Mouse (Mus musculus): ENCODE measurements around the gene Elk3. TPM values are rescaled to one million over a fixed set of nuclear protein-coding genes. Genes with fewer than 3 reads are reported as not detected.
A peak's percentile ranks its signal among the peaks of the same experiment; 100 is the strongest.

Gene Elk3
- polyA plus RNA-seq, 1 experiment from 2014 or later = 51.7 TPM

DNA sequence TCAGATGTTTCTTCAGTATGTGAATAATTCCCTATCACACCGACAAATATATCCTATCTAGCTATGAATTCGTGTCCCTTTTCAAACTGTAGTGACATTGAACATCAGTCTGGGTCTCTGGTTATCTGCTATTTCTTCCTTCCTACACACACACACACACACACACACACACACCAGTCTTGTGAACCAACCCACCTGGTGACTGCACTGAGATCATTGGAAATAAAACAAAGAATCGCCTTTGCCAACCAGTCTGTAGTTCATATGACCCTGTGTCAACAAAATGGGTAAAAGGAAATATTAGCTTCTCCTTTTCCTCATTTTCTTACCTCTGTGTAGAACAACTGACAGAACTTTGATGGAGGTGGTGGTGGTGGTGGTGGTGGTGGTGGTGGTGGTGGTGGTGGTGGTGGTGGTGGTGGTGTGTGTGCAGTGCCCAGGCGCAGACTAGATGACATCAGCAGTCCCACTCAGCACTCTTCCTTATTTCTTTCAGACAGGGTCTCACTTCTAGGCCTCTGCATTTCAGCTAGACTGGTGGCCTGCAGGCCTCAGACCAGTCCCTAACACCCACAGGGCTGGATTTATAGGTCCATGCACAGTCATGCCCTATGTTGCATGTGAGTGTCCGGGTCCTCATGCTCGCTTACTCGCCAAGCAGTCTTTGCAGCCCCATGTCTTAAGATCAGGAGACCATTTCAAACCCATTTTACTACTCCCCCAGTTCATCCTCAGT is 64.6 kb downstream of the Elk3 start:
- ATAC-seq (ENCODE audit: insufficient number of reproducible peaks, low FRiP score, low TSS enrichment, low read depth) (no peak), DNase-seq (ENCODE audit: low spot score) (peak; percentile 19)
- Histone ChIP-seq H3K27me3 (ENCODE audit: control insufficient read depth, insufficient read depth, low read length) (no peaks in the 10 kb centered on the region), H3K9ac (ENCODE audit: low read length) (no peak overlapping the region), H3K4me2 (ENCODE audit: low read depth, severe bottlenecking) (no peak overlapping the region), H3K4me1 (ENCODE audit: control insufficient read depth, insufficient read depth, low read length) (no peaks in the 10 kb centered on the region), H3K9me3 (ENCODE audit: control insufficient read depth, low read length) (no peaks in the 10 kb centered on the region), H3K27ac (replicated peaks; ENCODE audit: low read depth, low read length) (no peak overlapping the region), H3K36me3 (ENCODE audit: control insufficient read depth, insufficient read depth, low read length) (no peaks in the 10 kb centered on the region; the same call in 1 of the 2 replicates), H3K4me3 (ENCODE audit: low read depth, low read length) (no peak overlapping the region)
- WGBS = 96% methylated on average over 7 of the region's 7 CpGs

DNA sequence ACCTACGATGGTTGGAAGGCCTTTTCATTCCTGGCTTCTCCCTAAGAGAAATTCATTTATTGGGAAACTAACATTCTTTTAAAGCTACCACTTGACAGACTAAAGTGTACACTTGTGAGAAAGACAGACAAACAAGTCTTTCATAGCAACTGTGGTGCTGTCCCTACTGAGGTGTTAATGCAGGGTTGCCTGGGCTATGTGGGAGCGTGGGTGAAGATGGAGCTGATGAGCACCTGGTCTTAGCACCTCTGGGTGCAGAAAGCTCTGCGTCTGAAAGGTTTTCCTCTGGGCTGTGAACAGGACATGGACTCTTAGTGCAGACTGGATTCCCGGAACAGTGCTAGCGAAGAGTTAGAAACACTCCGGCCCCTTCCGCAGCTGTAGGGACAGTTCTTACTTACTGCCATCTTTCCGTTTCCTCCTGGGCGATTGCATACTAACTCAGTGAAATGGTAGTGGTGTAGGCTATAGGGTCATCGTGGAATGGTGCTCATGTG is 66.7 kb downstream of the Elk3 start:
- ATAC-seq (ENCODE audit: insufficient number of reproducible peaks, low FRiP score, low TSS enrichment, low read depth) (no peak), DNase-seq (ENCODE audit: low spot score) (peak; percentile 19)
- Histone ChIP-seq H3K36me3 (ENCODE audit: control insufficient read depth, insufficient read depth, low read length) (no peaks in the 10 kb centered on the region; the same call in 1 of the 2 replicates), H3K4me1 (ENCODE audit: control insufficient read depth, insufficient read depth, low read length) (no peaks in the 10 kb centered on the region), H3K4me3 (ENCODE audit: low read depth, low read length) (no peak overlapping the region), H3K9me3 (ENCODE audit: control insufficient read depth, low read length) (no peaks in the 10 kb centered on the region), H3K27me3 (ENCODE audit: control insufficient read depth, insufficient read depth, low read length) (no peaks in the 10 kb centered on the region), H3K4me2 (ENCODE audit: low read depth, severe bottlenecking) (no peak overlapping the region), H3K27ac (replicated peaks; ENCODE audit: low read depth, low read length) (no peak overlapping the region; the same call in 1 of the 2 replicates), H3K9ac (ENCODE audit: low read length) (no peak overlapping the region)
- WGBS = 88% methylated on average over 10 of the region's 10 CpGs

- WGBS = 14% methylated on average over 5 of the region's 5 CpGs
- ATAC-seq (ENCODE audit: insufficient number of reproducible peaks, low FRiP score, low TSS enrichment, low read depth) = no peak
Observed at GRCm38 (mm10) chr10:93242861-93243260, 68.1 kb downstream of the Elk3 start.

GRCm38 (mm10) chr10:93242208-93242607 is 68.7 kb downstream of the Elk3 start:
- Histone ChIP-seq H3K4me3 (ENCODE audit: low read depth, low read length) (no peak overlapping the region), H3K36me3 (ENCODE audit: control insufficient read depth, insufficient read depth, low read length) (peaks cover 4% of the 10 kb centered on the region), H3K27me3 (ENCODE audit: control insufficient read depth, insufficient read depth, low read length) (no peaks in the 10 kb centered on the region), H3K27ac (replicated peaks; ENCODE audit: low read depth, low read length) (no peak overlapping the region), H3K9me3 (ENCODE audit: control insufficient read depth, low read length) (no peaks in the 10 kb centered on the region), H3K4me2 (ENCODE audit: low read depth, severe bottlenecking) (no peak overlapping the region), H3K9ac (ENCODE audit: low read length) (no peak overlapping the region), H3K4me1 (ENCODE audit: control insufficient read depth, insufficient read depth, low read length) (no peaks in the 10 kb centered on the region)
- DNase-seq (ENCODE audit: low spot score) (no peak), ATAC-seq (ENCODE audit: insufficient number of reproducible peaks, low FRiP score, low TSS enrichment, low read depth) (no peak)
- 27% methylated on average over 3 of the region's 3 CpGs for WGBS

More at GRCm38 (mm10) chr10:93242861-93243260, 68.1 kb downstream of the Elk3 start:
- no peaks in the 10 kb centered on the region for H3K4me1 ChIP-seq (ENCODE audit: control insufficient read depth, insufficient read depth, low read length)
- H3K36me3 ChIP-seq (ENCODE audit: control insufficient read depth, insufficient read depth, low read length) = peaks cover 4% of the 10 kb centered on the region
- H3K27ac ChIP-seq (replicated peaks; ENCODE audit: low read depth, low read length) = no peak overlapping the region
- H3K9me3 ChIP-seq (ENCODE audit: control insufficient read depth, low read length) = no peaks in the 10 kb centered on the region
- no peak overlapping the region for H3K9ac ChIP-seq (ENCODE audit: low read length)
- no peak for DNase-seq (ENCODE audit: low spot score)
- H3K4me3 ChIP-seq (ENCODE audit: low read depth, low read length) = no peak overlapping the region
- H3K27me3 ChIP-seq (ENCODE audit: control insufficient read depth, insufficient read depth, low read length) = no peaks in the 10 kb centered on the region
- no peak overlapping the region for H3K4me2 ChIP-seq (ENCODE audit: low read depth, severe bottlenecking)

DNA sequence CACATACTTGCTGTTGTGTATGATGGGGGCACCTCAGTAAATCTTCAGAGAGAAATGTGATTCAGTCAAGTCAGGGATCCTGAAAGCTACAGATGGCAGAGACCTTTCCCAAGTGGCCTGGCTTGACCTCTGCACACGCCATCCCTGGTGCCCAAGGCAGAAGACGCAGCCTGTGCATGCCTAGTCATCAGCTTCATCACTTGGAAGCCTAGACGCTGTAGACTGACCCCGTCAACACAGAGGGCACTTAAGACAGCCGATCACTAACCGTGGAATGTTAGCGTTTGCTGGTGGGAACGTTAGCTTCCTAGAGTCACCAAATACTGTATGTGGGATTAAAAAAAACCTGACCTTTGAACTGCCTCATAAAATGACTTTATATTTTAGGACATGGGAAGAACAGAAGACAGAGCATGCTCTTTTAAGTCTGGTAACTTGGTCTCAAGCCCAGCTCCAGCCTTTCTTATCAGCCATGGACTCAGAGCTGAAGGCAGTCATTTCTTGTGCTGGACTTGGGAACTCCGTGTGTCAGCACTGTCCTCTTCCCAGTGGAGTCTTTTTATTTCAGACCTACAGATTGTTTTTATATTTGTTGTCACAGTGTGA is 71.6 kb downstream of the Elk3 start:
- no peak overlapping the region for H3K4me2 ChIP-seq (ENCODE audit: low read depth, severe bottlenecking)
- no peak overlapping the region for H3K9ac ChIP-seq (ENCODE audit: low read length)
- 85% methylated on average over 9 of the region's 9 CpGs for WGBS
- H3K27me3 ChIP-seq (ENCODE audit: control insufficient read depth, insufficient read depth, low read length) = no peaks in the 10 kb centered on the region
- no peak overlapping the region for H3K27ac ChIP-seq (replicated peaks; ENCODE audit: low read depth, low read length)
- no peak for DNase-seq (ENCODE audit: low spot score)
- no peaks in the 10 kb centered on the region for H3K4me1 ChIP-seq (ENCODE audit: control insufficient read depth, insufficient read depth, low read length)
- ATAC-seq (ENCODE audit: insufficient number of reproducible peaks, low FRiP score, low TSS enrichment, low read depth) = no peak
- H3K9me3 ChIP-seq (ENCODE audit: control insufficient read depth, low read length) = no peaks in the 10 kb centered on the region
- H3K4me3 ChIP-seq (ENCODE audit: low read depth, low read length) = no peak overlapping the region
- peaks cover 6% of the 10 kb centered on the region for H3K36me3 ChIP-seq (ENCODE audit: control insufficient read depth, insufficient read depth, low read length)

DNA sequence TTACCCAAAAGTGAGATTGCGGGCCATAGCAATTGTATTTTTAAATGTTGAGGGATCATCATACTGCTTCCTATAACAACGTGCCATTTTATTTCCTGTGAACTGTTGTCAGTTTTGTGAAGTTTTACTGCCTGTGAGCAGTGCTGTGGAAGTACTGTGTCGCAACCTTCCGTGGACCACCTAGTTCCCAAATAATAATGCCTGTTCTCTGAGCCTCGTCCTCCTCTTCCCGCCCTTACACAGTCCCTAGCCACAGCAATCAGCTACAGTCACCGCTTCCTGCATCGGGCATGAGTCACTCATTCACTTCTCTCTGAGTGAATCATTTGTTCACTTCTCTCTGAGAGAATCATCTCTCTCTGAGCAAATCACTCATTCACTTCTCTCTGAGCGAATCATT is 76.2 kb downstream of the Elk3 start:
- Histone ChIP-seq H3K4me1 (ENCODE audit: control insufficient read depth, insufficient read depth, low read length) (no peaks in the 10 kb centered on the region), H3K27ac (replicated peaks; ENCODE audit: low read depth, low read length) (no peak overlapping the region), H3K4me2 (ENCODE audit: low read depth, severe bottlenecking) (no peak overlapping the region), H3K27me3 (ENCODE audit: control insufficient read depth, insufficient read depth, low read length) (no peaks in the 10 kb centered on the region), H3K36me3 (ENCODE audit: control insufficient read depth, insufficient read depth, low read length) (peaks cover 6% of the 10 kb centered on the region), H3K9ac (ENCODE audit: low read length) (no peak overlapping the region), H3K4me3 (ENCODE audit: low read depth, low read length) (no peak overlapping the region), H3K9me3 (ENCODE audit: control insufficient read depth, low read length) (no peaks in the 10 kb centered on the region)
- ATAC-seq (ENCODE audit: insufficient number of reproducible peaks, low FRiP score, low TSS enrichment, low read depth) (no peak), DNase-seq (ENCODE audit: low spot score) (no peak)
- 94% methylated on average over 9 of the region's 9 CpGs for WGBS

DNA sequence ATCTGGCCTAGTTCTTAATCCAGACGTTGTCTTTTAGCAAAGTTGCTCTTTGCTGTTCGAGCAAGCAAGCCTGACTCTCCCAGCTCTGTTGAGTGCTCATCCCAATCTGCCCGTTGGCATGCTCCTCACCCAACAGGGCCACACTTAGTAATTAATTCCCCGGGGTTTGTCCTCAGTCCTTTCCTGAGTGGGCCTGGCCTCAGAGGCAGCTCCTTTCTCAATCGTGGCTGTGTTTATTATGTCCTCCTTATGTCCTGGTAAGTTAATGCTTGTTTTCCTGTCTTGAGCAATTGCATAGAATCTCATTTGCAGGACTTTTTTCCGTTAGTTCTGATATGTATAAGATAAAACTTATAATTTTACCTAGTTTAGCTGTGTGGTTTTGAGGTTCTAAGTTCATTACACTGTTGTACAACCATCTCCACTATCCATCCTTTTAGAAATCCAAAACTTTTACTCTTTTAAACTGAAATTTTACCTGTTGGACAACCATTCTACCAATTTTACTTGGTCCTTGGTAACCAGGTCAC is 77.2 kb downstream of the Elk3 start:
- no peak overlapping the region for H3K4me2 ChIP-seq (ENCODE audit: low read depth, severe bottlenecking)
- DNase-seq (ENCODE audit: low spot score) (no peak), ATAC-seq (ENCODE audit: insufficient number of reproducible peaks, low FRiP score, low TSS enrichment, low read depth) (no peak)
- no peak overlapping the region for H3K27ac ChIP-seq (replicated peaks; ENCODE audit: low read depth, low read length)
- no peaks in the 10 kb centered on the region for H3K4me1 ChIP-seq (ENCODE audit: control insufficient read depth, insufficient read depth, low read length)
- no peaks in the 10 kb centered on the region for H3K27me3 ChIP-seq (ENCODE audit: control insufficient read depth, insufficient read depth, low read length)
- no peak overlapping the region for H3K4me3 ChIP-seq (ENCODE audit: low read depth, low read length)
- H3K9ac ChIP-seq (ENCODE audit: low read length) = no peak overlapping the region
- WGBS = 92% methylated on average over 6 of the region's 6 CpGs
- H3K36me3 ChIP-seq (ENCODE audit: control insufficient read depth, insufficient read depth, low read length) = peaks cover 4% of the 10 kb centered on the region
- no peaks in the 10 kb centered on the region for H3K9me3 ChIP-seq (ENCODE audit: control insufficient read depth, low read length)

GRCm38 (mm10) chr10:93231893-93232292 is 79.0 kb downstream of the Elk3 start:
- no peaks in the 10 kb centered on the region for H3K27me3 ChIP-seq (ENCODE audit: control insufficient read depth, insufficient read depth, low read length)
- no peaks in the 10 kb centered on the region for H3K9me3 ChIP-seq (ENCODE audit: control insufficient read depth, low read length)
- no peak overlapping the region for H3K4me2 ChIP-seq (ENCODE audit: low read depth, severe bottlenecking)
- no peak for ATAC-seq (ENCODE audit: insufficient number of reproducible peaks, low FRiP score, low TSS enrichment, low read depth)
- H3K9ac ChIP-seq (ENCODE audit: low read length) = no peak overlapping the region
- H3K4me1 ChIP-seq (ENCODE audit: control insufficient read depth, insufficient read depth, low read length) = no peaks in the 10 kb centered on the region
- WGBS = 97% methylated on average over 5 of the region's 5 CpGs
- no peak overlapping the region for H3K4me3 ChIP-seq (ENCODE audit: low read depth, low read length)
- no peak overlapping the region for H3K27ac ChIP-seq (replicated peaks; ENCODE audit: low read depth, low read length)
- no peak for DNase-seq (ENCODE audit: low spot score)
- H3K36me3 ChIP-seq (ENCODE audit: control insufficient read depth, insufficient read depth, low read length) = peaks cover 2% of the 10 kb centered on the region; the same call in 1 of the 2 replicates

Measured in limb, embryonic 11.5 days (tissue).